Mouse (Mus musculus): Measurements from ENCODE around the gene Gm525. TPM values are rescaled to one million over a fixed set of nuclear protein-coding genes. Genes with fewer than 3 reads are reported as not detected.
"Not testable (repeated sequence)": the region's sequence is repeated elsewhere in the genome, so short reads cannot be mapped to it uniquely, and the experiment has no call there.

Gm525 gene
- polyA plus RNA-seq, 1 experiment from 2014 or later: 0.93 TPM

GRCm38 (mm10) chr11:89043046-89043445, 30.6 kb upstream of the Gm525 start:
- H3K4me3 ChIP-seq (ENCODE audit: low read depth, low read length): no peak overlapping the region
- WGBS: 93% methylated on average over 7 of the region's 7 CpGs
- ATAC-seq: no peak
- no peak overlapping the region for H3K4me2 ChIP-seq (replicated peaks; ENCODE audit: low read depth)
- no peaks in the 10 kb centered on the region for H3K4me1 ChIP-seq (replicated peaks; ENCODE audit: control insufficient read depth, insufficient read depth, low read length)
- peaks cover 33% of the 10 kb centered on the region for H3K36me3 ChIP-seq (ENCODE audit: control insufficient read depth, insufficient read depth)
- H3K27me3 ChIP-seq (replicated peaks; ENCODE audit: control insufficient read depth, insufficient read depth, low read length): no peaks in the 10 kb centered on the region
- H3K27ac ChIP-seq (ENCODE audit: low read depth, low read length): no peak overlapping the region
- H3K9me3 ChIP-seq (ENCODE audit: control insufficient read depth): no peaks in the 10 kb centered on the region
- TF ChIP-seq CTCF (IDR thresholded peaks at IDR 0.05; ENCODE audit: low read depth): no peak
- H3K9ac ChIP-seq (ENCODE audit: low read depth, low read length): no peak overlapping the region

GRCm38 (mm10) chr11:89045501-89045900, 28.1 kb upstream of the Gm525 start:
- H3K4me1 ChIP-seq (replicated peaks; ENCODE audit: control insufficient read depth, insufficient read depth, low read length); H3K27me3 ChIP-seq (replicated peaks; ENCODE audit: control insufficient read depth, insufficient read depth, low read length); ATAC-seq; H3K4me3 ChIP-seq (ENCODE audit: low read depth, low read length); H3K4me2 ChIP-seq (replicated peaks; ENCODE audit: low read depth); H3K27ac ChIP-seq (ENCODE audit: low read depth, low read length); H3K9me3 ChIP-seq (ENCODE audit: control insufficient read depth); H3K9ac ChIP-seq (ENCODE audit: low read depth, low read length): not testable (repeated sequence)
- 100% methylated on average over 3 of the region's 3 CpGs for WGBS
- H3K36me3 ChIP-seq (ENCODE audit: control insufficient read depth, insufficient read depth): peaks cover 33% of the 10 kb centered on the region

- Histone ChIP-seq H3K4me1 (replicated peaks; ENCODE audit: control insufficient read depth, insufficient read depth, low read length) (no peaks in the 10 kb centered on the region), H3K36me3 (ENCODE audit: control insufficient read depth, insufficient read depth) (peaks cover 33% of the 10 kb centered on the region), H3K27me3 (replicated peaks; ENCODE audit: control insufficient read depth, insufficient read depth, low read length) (no peaks in the 10 kb centered on the region), H3K9ac (ENCODE audit: low read depth, low read length) (no peak overlapping the region), H3K4me3 (ENCODE audit: low read depth, low read length) (no peak overlapping the region), H3K9me3 (ENCODE audit: control insufficient read depth) (no peaks in the 10 kb centered on the region), H3K4me2 (replicated peaks; ENCODE audit: low read depth) (no peak overlapping the region), H3K27ac (ENCODE audit: low read depth, low read length) (no peak overlapping the region)
- no peak for TF ChIP-seq CTCF (IDR thresholded peaks at IDR 0.05; ENCODE audit: low read depth)
- no peak for ATAC-seq
- 97% methylated on average over 3 of the region's 3 CpGs for WGBS
Measured at GRCm38 (mm10) chr11:89046021-89046420, 27.6 kb upstream of the Gm525 start.

- WGBS: 83% methylated on average over 6 of the region's 6 CpGs
- no peak for ATAC-seq
- no peak overlapping the region for H3K4me2 ChIP-seq (replicated peaks; ENCODE audit: low read depth)
- no peaks in the 10 kb centered on the region for H3K27me3 ChIP-seq (replicated peaks; ENCODE audit: control insufficient read depth, insufficient read depth, low read length)
- no peak for TF ChIP-seq CTCF (IDR thresholded peaks at IDR 0.05; ENCODE audit: low read depth)
- H3K36me3 ChIP-seq (ENCODE audit: control insufficient read depth, insufficient read depth): peaks cover 14% of the 10 kb centered on the region
- H3K4me1 ChIP-seq (replicated peaks; ENCODE audit: control insufficient read depth, insufficient read depth, low read length): no peaks in the 10 kb centered on the region
- H3K4me3 ChIP-seq (ENCODE audit: low read depth, low read length): no peak overlapping the region
- no peak overlapping the region for H3K9ac ChIP-seq (ENCODE audit: low read depth, low read length)
- H3K27ac ChIP-seq (ENCODE audit: low read depth, low read length): no peak overlapping the region
- no peaks in the 10 kb centered on the region for H3K9me3 ChIP-seq (ENCODE audit: control insufficient read depth)
Measured at GRCm38 (mm10) chr11:89051767-89052166, 21.9 kb upstream of the Gm525 start.

GRCm38 (mm10) chr11:89055931-89056690, 17.5 kb upstream of the Gm525 start:
- whole genome bisulfite sequencing: 53% methylated on average over 13 of the region's 13 CpGs
- H3K9me3 ChIP-seq (ENCODE audit: control insufficient read depth): no peaks in the 10 kb centered on the region
- 0 out of 2 replicates have a peak, but pooled peaks cover 6% of the 10 kb centered on the region for H3K4me1 ChIP-seq (replicated peaks; ENCODE audit: control insufficient read depth, insufficient read depth, low read length)
- H3K9ac ChIP-seq (ENCODE audit: low read depth, low read length): no peak overlapping the region
- no peaks in the 10 kb centered on the region for H3K27me3 ChIP-seq (replicated peaks; ENCODE audit: control insufficient read depth, insufficient read depth, low read length)
- H3K4me2 ChIP-seq (replicated peaks; ENCODE audit: low read depth): no peak overlapping the region
- 0 out of 2 replicates have a peak, but pooled peaks have one; percentile 13 for TF ChIP-seq CTCF (IDR thresholded peaks at IDR 0.05; ENCODE audit: low read depth)
- no peak overlapping the region for H3K27ac ChIP-seq (ENCODE audit: low read depth, low read length)
- H3K36me3 ChIP-seq (ENCODE audit: control insufficient read depth, insufficient read depth): no peaks in the 10 kb centered on the region; the same call in 1 of the 2 replicates
- no peak overlapping the region for H3K4me3 ChIP-seq (ENCODE audit: low read depth, low read length)
- ATAC-seq: no peak

- H3K9me3 ChIP-seq (ENCODE audit: control insufficient read depth): no peaks in the 10 kb centered on the region
- 0 out of 2 replicates have a peak, but pooled peaks cover 6% of the 10 kb centered on the region for H3K4me1 ChIP-seq (replicated peaks; ENCODE audit: control insufficient read depth, insufficient read depth, low read length)
- peak overlapping the region; percentile 98 for H3K4me2 ChIP-seq (replicated peaks; ENCODE audit: low read depth)
- no peak overlapping the region for H3K9ac ChIP-seq (ENCODE audit: low read depth, low read length)
- H3K27me3 ChIP-seq (replicated peaks; ENCODE audit: control insufficient read depth, insufficient read depth, low read length): no peaks in the 10 kb centered on the region
- no peak for ATAC-seq
- no peak overlapping the region for H3K27ac ChIP-seq (ENCODE audit: low read depth, low read length)
- H3K36me3 ChIP-seq (ENCODE audit: control insufficient read depth, insufficient read depth): no peaks in the 10 kb centered on the region
- peak; percentile 77 for TF ChIP-seq CTCF (IDR thresholded peaks at IDR 0.05; ENCODE audit: low read depth)
- WGBS: 55% methylated on average over 11 of the region's 11 CpGs
- peak overlapping the region; percentile 67; the same call in 1 of the 2 replicates for H3K4me3 ChIP-seq (ENCODE audit: low read depth, low read length)
Measured at GRCm38 (mm10) chr11:89058515-89059270, 14.9 kb upstream of the Gm525 start.
